Mouse (Mus musculus): Measurements from ENCODE around the gene Sf3b4. TPM values are rescaled to one million over a fixed set of nuclear protein-coding genes. Genes with fewer than 3 reads are reported as not detected.
A peak's percentile ranks its signal among the peaks of the same experiment; 100 is the strongest.
"Not testable (repeated sequence)": the region's sequence is repeated elsewhere in the genome, so short reads cannot be mapped to it uniquely, and the experiment has no call there.

Sf3b4 gene
- total and polyA plus RNA-seq, 2 experiments from 2014 or later, result 94.8 to 144 TPM

GRCm38 (mm10) chr3:96207819-96208218 lies 35.7 kb downstream of the Sf3b4 start:
- ATAC-seq (no peak), DNase-seq (ENCODE audit: low spot score) (peak; percentile 32)
- TF ChIP-seq CTCF (IDR thresholded peaks at IDR 0.05; ENCODE audit: low read depth), result peak; percentile 46
- Histone ChIP-seq H3K4me1 (ENCODE audit: insufficient read depth, low read length) (no peaks in the 10 kb centered on the region), H3K36me3 (ENCODE audit: insufficient read depth, low read length) (no peaks in the 10 kb centered on the region), H3K27me3 (ENCODE audit: insufficient read depth, low read length) (no peaks in the 10 kb centered on the region), H3K9me3 (ENCODE audit: low read length) (no peaks in the 10 kb centered on the region), H3K9ac (replicated peaks; ENCODE audit: low read length) (no peak overlapping the region), H3K4me2 (ENCODE audit: low read depth, low read length) (no peak overlapping the region), H3K4me3 (ENCODE audit: low read length) (no peak overlapping the region), H3K27ac (no peak overlapping the region)
- WGBS, result 80% methylated on average over 3 of the region's 3 CpGs

DNA sequence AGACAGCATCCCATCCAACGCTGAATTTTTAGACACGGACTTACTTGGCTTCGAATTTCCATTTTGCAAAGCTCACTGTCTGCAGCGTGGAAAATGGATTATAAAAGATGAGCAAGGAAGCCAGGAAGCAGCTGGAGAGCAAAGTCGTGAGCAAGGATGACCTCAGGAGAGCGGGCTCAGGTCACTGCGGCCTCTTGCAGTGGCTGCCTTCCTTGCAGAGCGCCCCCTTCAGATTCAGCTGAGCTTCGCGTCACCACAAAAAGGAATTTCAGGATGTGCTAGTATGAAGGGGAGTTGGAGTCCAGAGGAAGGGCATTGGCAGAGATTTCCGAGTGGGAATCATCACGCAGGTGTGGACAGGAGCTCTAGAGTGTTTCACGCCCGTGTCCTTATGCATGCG lies 37.1 kb downstream of the Sf3b4 start:
- DNase-seq (ENCODE audit: low spot score), result peak; percentile 25
- peak; percentile 52 for TF ChIP-seq CTCF (IDR thresholded peaks at IDR 0.05; ENCODE audit: low read depth)
- Histone ChIP-seq H3K27ac (no peak overlapping the region), H3K4me3 (ENCODE audit: low read length) (no peak overlapping the region), H3K9ac (replicated peaks; ENCODE audit: low read length) (no peak overlapping the region), H3K36me3 (ENCODE audit: insufficient read depth, low read length) (no peaks in the 10 kb centered on the region), H3K27me3 (ENCODE audit: insufficient read depth, low read length) (no peaks in the 10 kb centered on the region), H3K4me1 (ENCODE audit: insufficient read depth, low read length) (no peaks in the 10 kb centered on the region), H3K4me2 (ENCODE audit: low read depth, low read length) (no peak overlapping the region), H3K9me3 (ENCODE audit: low read length) (no peaks in the 10 kb centered on the region)
- WGBS, result 22% methylated on average over 15 of the region's 15 CpGs
- ATAC-seq, result no peak

- under 1% methylated on average over 12 of the region's 12 CpGs for WGBS
- Histone ChIP-seq H3K4me2 (ENCODE audit: low read depth, low read length) (peak overlapping the region; percentile 79), H3K9ac (replicated peaks; ENCODE audit: low read length) (peak overlapping the region; percentile 69), H3K27me3 (ENCODE audit: insufficient read depth, low read length) (no peaks in the 10 kb centered on the region), H3K36me3 (ENCODE audit: insufficient read depth, low read length) (no peaks in the 10 kb centered on the region), H3K9me3 (ENCODE audit: low read length) (no peaks in the 10 kb centered on the region), H3K27ac (peak overlapping the region; percentile 98), H3K4me3 (ENCODE audit: low read length) (peak overlapping the region; percentile 60), H3K4me1 (ENCODE audit: insufficient read depth, low read length) (peaks cover 16% of the 10 kb centered on the region)
- peak; percentile 43 for TF ChIP-seq CTCF (IDR thresholded peaks at IDR 0.05; ENCODE audit: low read depth)
- peak; percentile 39; the same call in 1 of the 2 replicates for ATAC-seq
- DNase-seq (ENCODE audit: low spot score), result no peak
Measured at GRCm38 (mm10) chr3:96219191-96219641, 47.1 kb downstream of the Sf3b4 start.

- peak; percentile 91 for DNase-seq (ENCODE audit: low spot score)
- Histone ChIP-seq H3K4me2 (ENCODE audit: low read depth, low read length) (peak within 1 kb of the TSS; percentile 79), H3K9ac (replicated peaks; ENCODE audit: low read length) (peak within 1 kb of the TSS; percentile 69), H3K27me3 (ENCODE audit: insufficient read depth, low read length) (no peaks in the 10 kb centered on the region), H3K27ac (peak within 1 kb of the TSS; percentile 98), H3K4me3 (ENCODE audit: low read length) (peak within 1 kb of the TSS; percentile 60), H3K36me3 (ENCODE audit: insufficient read depth, low read length) (no peaks in the 10 kb centered on the region), H3K9me3 (ENCODE audit: low read length) (no peaks in the 10 kb centered on the region), H3K4me1 (ENCODE audit: insufficient read depth, low read length) (peaks cover 16% of the 10 kb centered on the region)
- no peak for TF ChIP-seq CTCF (IDR thresholded peaks at IDR 0.05; ENCODE audit: low read depth)
- peak; percentile 93 for ATAC-seq
- WGBS, result under 1% methylated on average over 37 of the region's 37 CpGs
Measured at GRCm38 (mm10) chr3:96219661-96220130, 47.6 kb downstream of the Sf3b4 start, which contains the start of the genes Bola1 and Hist2h2ab. Gene Bola1 (minus strand): TSS chr3:96219709. Gene Hist2h2ab (plus strand): TSS chr3:96219865.

DNA sequence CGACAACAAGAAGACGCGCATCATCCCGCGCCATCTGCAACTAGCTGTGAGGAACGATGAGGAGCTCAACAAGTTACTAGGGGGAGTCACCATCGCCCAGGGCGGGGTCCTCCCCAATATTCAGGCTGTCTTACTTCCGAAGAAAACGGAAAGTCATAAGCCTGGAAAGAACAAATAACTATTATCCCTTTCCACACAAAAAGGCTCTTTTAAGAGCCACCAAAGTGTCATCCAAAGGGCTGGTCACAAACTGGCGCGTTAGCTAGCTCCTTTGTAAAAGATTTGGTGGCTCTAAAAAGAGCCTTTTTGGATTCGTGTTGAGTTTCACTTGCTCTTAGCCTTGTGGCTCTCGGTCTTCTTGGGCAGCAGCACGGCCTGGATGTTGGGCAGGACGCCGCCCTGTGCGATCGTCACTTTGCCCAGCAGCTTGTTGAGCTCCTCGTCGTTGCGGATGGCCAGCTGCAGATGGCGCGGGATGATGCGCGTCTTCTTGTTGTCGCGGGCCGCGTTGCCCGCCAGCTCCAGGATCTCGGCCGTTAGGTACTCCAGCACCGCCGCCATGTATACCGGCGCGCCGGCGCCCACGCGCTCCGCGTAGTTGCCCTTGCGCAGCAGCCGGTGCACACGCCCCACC lies 48.1 kb downstream of the Sf3b4 start:
- H3K9me3 ChIP-seq (ENCODE audit: low read length); ATAC-seq; H3K27me3 ChIP-seq (ENCODE audit: insufficient read depth, low read length); H3K36me3 ChIP-seq (ENCODE audit: insufficient read depth, low read length): not testable (repeated sequence)
- Histone ChIP-seq H3K4me1 (ENCODE audit: insufficient read depth, low read length) (peaks cover 16% of the 10 kb centered on the region), H3K4me3 (ENCODE audit: low read length) (peak overlapping the region; percentile 60), H3K27ac (peak overlapping the region; percentile 98), H3K4me2 (ENCODE audit: low read depth, low read length) (peak overlapping the region; percentile 79), H3K9ac (replicated peaks; ENCODE audit: low read length) (peak overlapping the region; percentile 69)
- 0% methylated on average over 23 of the region's 47 CpGs for WGBS
- DNase-seq (ENCODE audit: low spot score), result peak; percentile 33
- TF ChIP-seq CTCF (IDR thresholded peaks at IDR 0.05; ENCODE audit: low read depth), result peak; percentile 3; the same call in 1 of the 2 replicates

GRCm38 (mm10) chr3:96220765-96221639 lies 48.9 kb downstream of the Sf3b4 start, which contains the start of the genes Hist2h2ac and Hist2h2be:
Gene Hist2h2ac (minus strand): TSS chr3:96220880.
Gene Hist2h2be (plus strand): TSS chr3:96221119.
- Histone ChIP-seq H3K27me3 (ENCODE audit: insufficient read depth, low read length) (no peaks in the 10 kb centered on the region), H3K9ac (replicated peaks; ENCODE audit: low read length) (peak within 1 kb of the TSS; percentile 69), H3K4me2 (ENCODE audit: low read depth, low read length) (peak within 1 kb of the TSS; percentile 79), H3K4me1 (ENCODE audit: insufficient read depth, low read length) (peaks cover 16% of the 10 kb centered on the region), H3K4me3 (ENCODE audit: low read length) (peak within 1 kb of the TSS; percentile 60), H3K36me3 (ENCODE audit: insufficient read depth, low read length) (no peaks in the 10 kb centered on the region), H3K9me3 (ENCODE audit: low read length) (no peaks in the 10 kb centered on the region), H3K27ac (peak within 1 kb of the TSS; percentile 98)
- ATAC-seq, result peak; percentile 90
- TF ChIP-seq CTCF (IDR thresholded peaks at IDR 0.05; ENCODE audit: low read depth), result no peak
- DNase-seq (ENCODE audit: low spot score), result peak; percentile 91
- under 1% methylated on average over 43 of the region's 43 CpGs for WGBS
